Mouse (Mus musculus): ENCODE measurements around the gene Car14.
"Not testable (repeated sequence)": the region's sequence is repeated elsewhere in the genome, so short reads cannot be mapped to it uniquely, and the experiment has no call there.

The Car14 gene

DNA sequence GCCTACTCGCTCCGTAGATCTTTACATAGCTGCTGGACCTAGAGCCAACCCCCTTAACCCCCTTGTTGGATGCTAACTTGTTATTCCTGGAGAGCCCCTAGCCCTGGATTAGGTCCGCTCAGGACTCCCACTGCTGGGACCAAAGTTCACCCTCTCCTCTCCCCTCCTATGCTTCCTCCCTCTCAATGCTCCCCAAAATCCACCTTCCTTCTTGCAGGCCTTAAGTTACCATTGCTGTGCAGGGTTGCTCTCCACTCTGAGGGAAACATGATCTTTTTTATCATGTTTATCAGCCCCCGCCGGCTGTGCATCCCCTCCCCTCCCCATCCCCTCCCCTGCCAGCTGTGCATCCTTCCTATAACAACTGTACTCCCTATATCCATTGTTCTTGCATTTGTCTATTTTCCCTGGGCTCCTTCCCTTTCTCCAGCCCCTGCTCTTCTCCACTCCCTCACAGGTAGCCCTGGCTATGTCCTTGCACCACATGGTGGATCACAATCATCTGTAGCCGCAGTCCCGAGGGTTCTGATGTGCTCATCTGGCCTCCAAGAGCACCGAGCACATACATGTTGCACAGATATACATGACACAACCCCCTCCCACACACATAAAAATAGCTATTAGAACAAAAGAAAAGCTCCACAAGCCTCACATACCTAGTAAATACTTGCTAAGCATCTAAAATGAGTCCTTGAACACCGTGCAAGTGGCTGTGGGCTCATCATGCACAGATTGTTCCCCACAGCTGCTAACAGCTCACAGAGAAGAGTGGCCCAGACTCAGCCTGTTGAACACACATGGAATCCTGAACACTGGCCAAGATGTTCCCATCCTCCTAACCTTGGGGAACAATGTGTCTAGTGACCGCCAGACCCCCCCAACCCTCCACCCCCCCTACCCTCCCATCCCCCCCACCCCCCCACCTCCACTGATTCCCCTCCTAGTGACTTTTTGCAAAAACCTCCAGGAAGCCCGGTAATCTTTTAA lies 12.1 kb downstream of the Car14 start:
- no peak for DNase-seq (ENCODE audit: low spot score in 2 of 2)

DNA sequence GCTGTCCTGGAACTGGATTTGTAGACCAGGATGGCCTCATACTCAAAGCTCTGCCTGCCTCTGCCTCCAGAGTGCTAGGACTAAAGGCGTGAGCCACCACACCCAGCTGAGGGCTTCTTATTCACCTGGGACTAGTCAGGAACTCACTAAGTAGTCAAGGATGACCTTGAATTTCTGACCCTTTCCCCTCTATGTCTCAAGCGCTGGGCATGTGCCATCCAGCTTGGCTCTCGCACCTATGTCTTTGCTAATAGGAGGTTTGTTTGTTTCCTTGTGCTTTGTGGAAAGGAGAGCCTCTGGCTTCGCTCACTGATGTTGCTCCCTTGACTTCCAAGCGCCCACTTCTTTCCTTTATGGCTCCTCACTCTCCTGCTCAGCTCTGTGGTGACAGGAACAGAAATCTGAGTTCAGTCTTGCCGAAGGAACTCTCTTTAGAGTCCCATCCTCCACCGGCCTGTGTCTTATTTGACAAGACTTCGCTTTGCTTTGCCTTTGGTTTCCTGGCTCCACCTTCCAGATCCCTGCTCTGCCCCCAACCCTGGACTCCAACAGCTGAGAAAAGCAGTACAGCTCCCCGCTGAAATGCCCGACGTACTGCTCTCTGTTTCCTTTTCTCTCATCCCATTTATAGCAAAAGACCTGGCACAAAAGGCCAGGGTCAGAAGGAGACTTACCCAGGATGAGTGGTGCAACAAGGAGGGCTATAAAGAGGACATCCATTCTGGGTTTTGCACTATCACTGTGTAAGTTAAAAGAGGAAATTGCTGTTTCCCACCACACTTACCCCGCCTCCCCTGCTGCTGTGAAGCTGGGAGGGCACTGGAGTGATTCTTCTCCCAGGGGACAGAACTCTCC lies 13.1 kb downstream of the Car14 start, which contains the start of gene BC028528:
Gene BC028528, minus strand, starts transcription at position 795 of the 855 bp plus-strand sequence.
- DNase-seq (ENCODE audit: low spot score in 2 of 2) = no peak

DNA sequence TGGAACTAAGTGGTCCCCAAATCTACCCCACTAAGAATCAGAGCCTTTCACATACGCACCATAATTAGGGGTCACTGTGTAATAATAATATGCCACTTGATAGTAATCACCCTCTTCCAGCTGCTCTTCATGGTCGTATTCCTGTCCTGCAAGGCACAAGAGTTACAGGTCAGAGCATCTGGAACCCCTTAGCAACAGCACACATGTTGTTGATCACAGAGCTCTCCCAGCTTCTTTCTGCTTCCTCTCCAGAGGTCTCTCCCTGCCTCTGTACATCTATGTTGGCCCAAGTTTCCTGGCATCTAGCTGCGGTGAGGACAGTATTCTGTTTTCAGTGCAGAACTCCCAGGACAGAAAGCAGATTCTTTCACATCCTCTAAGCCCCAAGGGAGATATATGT lies 14.8 kb downstream of the Car14 start:
- no peak for DNase-seq (ENCODE audit: low spot score in 2 of 2)

DNA sequence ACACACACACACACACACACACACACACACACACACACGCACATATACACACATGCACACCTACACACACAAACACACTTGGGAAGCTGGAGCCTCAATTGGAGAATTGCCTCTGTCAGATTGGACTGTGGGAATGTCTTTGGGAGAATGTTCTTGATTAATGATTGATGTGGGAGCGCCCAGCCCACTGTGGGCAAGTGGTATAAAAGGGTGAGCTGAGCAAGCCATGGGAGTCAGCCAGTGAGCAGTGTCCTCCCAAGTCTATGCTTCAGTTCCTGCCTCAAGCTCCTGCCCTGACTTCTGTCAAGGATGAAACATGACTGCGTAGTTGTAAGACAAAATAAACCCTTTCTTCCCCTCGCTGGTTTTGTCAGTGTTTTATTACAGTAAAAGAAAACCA lies 16.9 kb downstream of the Car14 start:
- no peak for DNase-seq (ENCODE audit: low spot score in 2 of 2)

DNA sequence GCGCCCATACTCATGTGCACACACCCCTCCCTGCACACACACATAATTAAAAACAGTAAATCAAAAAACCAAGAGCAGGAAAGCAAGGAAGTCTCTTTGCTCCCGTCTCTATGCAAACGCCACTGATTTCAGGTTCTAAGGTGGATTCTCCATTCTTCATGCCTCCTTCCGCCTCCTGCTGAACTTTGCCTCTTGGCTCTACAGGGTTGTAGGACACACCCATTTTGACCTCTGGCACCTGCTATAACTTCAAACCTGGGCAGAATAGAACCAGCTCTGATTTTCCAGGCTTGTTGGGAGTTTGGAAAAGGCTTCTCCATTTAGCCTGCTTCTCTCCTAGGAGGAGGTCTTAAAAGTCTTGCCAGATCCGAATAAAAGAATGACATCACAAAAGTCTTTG lies 20.1 kb downstream of the Car14 start:
- DNase-seq (ENCODE audit: low spot score in 2 of 2) = no peak

DNA sequence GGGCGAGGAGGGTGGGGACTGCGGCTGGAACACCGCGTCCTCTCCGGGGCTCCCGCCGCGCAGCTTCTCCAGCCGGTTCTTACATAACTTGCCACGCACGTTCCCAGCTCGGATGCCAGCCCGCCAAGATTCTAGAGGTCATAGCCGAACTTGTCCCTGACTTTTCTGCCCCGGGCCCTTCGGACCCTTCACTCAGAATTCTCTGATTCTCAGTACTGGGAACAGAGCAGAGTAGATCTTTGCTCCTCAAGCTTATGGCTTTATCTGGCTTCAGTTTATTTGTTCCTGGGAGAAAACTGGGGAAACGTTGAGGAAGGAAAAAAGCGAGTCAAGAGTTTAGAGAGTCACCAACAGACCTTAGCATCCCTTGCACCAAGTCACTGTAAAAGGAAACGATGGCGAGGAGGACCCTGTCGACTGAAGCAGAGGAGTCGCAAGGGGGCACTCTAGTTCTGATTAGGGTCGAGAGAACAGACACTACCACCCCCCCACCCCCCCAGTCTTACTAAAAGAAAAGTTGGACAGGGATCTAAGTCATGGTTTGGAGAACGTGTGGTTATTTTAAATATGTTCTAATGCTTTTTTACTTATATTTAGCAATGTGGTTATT lies 21.6 kb downstream of the Car14 start:
- DNase-seq (ENCODE audit: low spot score in 2 of 2) = peak in 1 of 2 experiments; percentile 50

DNA sequence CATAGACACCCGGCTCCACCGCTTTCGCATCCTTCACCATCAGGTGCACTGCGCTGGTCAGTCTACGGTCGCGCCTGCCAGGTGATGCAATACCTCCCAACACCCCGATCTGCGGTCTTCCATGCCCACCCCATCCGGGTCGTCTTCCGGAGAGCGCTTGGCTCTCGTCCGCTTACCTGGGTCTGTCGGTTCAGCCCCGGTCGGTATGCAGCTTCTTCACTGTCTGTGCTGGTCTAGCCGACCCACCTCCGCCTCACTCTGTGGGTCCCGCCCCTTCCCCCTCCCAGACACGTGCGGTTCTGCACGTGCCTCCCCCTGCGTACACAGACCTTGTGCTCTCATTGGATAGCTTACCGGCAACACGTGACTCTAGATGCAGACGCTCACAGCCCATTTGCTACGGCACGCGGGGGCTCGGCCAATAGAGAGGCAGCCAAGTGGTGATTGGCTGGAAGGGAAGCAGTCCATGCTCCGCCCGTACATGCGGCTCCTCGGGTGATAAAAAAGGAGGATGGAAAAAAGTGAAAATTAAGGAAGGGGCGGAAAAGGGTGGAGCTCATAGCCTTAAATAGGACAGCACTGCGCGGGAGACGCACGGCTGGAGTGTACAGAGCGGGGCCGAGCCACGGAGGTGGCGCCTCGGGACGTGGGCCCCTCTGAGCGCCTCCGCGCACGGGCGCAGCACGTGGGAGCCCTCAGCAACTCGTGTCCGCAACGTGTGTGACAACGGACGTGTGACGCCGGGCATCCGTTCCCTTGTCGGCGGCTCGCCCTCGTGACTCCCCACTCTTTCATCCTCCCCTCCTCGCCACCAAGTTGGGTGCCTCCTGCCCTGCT lies 22.3 kb downstream of the Car14 start, which contains the start of gene Ciart:
Gene Ciart, minus strand, starts transcription at position 273 of the 837 bp plus-strand sequence.
- DNase-seq (ENCODE audit: low spot score in 2 of 2) = peak; percentile 87 to 93

DNA sequence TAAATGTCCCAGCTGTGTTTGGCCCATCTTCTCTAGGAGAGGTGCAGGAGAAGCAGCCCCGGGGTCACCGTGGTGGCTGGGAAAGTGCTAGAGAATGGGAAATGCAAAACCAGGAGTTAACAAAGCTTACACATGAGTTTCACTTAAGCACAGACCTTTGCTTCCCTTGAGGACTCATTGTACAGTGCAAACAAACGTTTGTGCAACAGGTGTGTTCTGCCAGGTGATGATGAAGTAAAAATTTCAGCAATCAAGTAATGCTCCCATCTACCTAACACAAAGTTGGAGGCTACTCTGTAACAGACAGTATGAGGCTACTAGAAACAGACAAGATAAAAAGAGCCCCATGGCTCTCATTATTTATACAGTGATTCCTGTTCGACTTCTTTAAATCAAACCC lies 25.4 kb downstream of the Car14 start:
- no peak for DNase-seq (ENCODE audit: low spot score in 2 of 2)

DNA sequence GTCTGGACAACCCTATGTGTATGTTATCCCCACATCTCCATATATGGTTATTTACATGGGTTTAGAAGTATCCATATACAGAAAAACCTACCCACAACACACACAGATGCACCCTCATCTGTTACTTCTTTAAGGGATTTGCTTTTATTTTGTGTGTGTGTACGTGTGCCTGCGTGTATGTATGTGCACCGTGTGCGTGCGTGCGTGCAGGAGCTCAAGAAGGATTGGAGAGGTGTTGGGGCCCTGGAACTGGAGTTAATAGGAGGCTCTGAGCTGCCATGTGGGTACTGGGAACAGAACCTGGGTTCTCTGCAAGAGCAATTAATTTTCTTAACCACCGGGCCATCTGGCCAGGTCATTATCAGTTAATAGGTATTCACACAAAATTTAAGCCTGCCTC lies 32.4 kb downstream of the Car14 start:
- no peak for DNase-seq (ENCODE audit: low spot score in 2 of 2)

DNA sequence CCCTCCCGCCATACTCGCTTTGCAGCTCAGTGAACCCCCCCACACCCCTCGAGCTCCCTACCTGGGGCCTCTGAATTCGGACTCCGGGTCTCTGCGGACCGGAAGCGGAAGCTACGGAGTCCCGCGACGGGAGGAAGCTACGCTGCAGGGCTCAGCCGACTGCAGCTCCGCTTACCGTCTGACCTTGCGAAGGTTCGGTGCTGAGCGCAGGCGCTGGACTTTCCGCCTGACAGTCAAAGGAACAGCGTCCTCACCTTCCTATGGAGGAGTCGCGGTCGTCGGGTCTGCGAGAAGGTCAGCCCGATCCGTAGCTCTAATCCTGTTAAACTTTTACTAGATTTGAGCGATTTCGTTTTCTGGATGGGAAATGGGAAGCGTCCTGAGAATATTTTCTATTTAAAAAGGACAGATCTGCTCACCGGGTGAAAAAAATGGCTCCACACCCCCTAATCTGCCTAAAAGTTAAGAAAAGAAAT lies 33.1 kb downstream of the Car14 start, which contains the start of gene Mrps21:
Gene Mrps21, minus strand, starts transcription at position 128 of the 476 bp plus-strand sequence.
- DNase-seq (ENCODE audit: low spot score in 2 of 2) = peak; percentile 73 to 79

DNA sequence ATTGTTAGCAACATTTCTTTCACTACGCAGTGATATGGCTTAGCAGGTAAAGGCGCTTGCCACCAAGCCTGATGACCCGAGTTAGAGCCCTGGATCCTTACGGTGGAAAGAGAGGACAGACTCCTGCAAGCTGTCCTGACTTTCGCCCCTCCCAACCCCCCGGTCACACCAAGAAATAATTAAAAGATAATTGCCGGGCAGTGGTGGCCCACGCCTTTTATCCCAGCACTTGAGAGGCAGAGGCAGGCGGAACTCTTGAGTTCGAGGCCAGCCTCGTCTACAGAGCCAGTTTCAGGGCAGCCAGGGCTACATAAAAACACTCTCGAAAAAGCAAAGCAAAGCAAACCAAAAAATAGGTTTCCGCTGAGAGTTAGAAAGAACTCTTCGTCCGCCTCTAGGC lies 33.5 kb downstream of the Car14 start:
- no peak for DNase-seq (ENCODE audit: low spot score in 2 of 2)

DNA sequence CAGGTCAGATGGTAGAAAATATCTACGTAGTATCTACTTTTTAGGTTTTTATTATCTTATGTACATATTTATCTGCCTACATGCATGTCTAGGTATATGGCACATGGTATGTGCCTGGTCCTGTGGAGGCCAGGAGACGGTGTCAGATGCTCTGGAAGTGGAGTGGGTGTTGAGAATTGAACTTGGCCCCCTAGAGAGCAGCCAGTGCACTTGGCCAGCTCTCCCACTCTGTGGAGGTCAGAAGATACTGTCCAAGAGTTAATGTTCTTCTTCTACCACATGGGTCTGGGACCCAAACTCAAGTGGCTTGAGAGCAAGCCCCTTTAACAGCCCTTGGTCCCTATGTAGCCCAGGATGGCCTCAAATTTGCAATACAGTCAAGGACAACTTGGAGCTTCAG lies 37.1 kb downstream of the Car14 start:
- DNase-seq (ENCODE audit: low spot score in 2 of 2) = no peak

DNA sequence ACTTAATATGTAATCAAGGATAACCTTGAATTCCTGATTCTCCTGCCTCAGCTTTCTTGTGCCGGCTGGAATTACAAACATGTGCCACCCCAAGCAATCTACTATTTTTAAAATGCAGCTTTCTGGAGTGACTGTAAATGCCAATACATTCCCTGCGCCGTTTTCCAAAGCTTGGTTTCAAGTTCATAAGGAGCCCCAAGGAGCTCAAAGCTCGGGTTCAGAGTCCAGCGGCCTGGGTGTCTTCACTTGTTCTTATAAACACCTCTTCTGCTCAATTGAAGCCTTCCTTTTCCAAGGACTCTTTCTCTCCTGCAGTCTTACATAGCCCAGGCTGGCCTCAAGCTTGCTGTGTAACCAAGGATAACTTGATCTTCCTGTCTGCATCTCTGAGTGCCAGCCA lies 38.4 kb downstream of the Car14 start:
- DNase-seq (ENCODE audit: low spot score in 2 of 2) = no peak

DNA sequence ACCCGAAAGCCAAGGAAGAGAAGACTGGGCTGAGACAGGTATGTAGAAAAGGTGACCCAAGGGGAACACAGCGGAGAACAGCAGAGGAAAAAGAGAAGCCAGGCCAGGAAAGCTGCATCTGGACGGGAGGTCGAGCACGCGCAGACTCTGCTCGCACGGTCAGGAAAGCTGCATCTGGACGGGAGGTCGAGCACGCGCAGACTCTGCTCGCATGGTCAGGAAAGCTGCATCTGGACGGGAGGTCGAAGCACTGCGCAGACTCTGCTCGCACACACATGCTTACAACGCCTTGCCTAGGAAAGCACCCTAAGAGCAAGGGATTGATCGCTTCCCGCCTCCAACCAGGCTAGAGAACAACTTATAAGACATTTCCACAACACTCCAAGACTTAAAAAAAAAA lies 38.9 kb downstream of the Car14 start:
- DNase-seq (ENCODE audit: low spot score in 2 of 2) = no peak

DNA sequence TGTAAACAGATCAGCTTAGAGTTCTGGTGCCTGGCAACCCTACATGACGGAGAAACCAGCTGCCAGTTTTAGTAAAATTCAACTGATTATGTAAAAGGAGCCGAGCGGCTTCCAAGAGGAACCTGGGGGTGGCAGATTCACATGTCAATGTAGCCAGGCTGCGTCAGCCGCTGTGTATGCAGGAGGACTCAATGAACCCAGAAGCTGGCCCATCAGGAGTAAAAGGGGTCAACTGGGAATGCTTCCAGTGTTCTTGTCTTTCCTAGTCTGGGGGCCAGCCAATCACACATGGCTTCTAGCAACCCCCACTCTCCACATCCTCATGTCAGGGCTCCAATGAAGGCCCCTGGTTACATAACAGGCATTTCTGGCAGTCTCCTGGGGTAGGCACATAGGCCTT lies 39.4 kb downstream of the Car14 start:
- DNase-seq (ENCODE audit: low spot score in 2 of 2) = no peak

DNA sequence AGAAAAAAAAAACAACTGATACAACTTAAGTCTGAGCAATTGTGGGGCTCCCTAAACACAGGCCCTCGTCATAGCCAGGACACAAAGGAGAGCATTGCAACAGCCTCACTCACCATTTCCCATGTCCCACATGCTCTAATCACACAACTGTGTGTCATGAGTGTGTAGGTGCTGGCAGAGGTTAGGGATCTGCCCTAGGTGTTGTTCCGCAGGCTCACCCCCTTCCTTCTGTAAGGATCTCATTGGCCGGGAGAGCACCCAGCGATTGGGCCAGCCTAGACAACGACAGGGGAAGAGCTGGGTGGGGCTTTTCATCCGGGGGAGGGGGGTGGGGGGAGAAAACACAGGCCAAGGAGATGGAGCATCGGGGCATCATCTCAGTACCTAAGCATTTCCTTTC lies 40.9 kb downstream of the Car14 start:
- DNase-seq (ENCODE audit: low spot score in 2 of 2) = no peak

DNA sequence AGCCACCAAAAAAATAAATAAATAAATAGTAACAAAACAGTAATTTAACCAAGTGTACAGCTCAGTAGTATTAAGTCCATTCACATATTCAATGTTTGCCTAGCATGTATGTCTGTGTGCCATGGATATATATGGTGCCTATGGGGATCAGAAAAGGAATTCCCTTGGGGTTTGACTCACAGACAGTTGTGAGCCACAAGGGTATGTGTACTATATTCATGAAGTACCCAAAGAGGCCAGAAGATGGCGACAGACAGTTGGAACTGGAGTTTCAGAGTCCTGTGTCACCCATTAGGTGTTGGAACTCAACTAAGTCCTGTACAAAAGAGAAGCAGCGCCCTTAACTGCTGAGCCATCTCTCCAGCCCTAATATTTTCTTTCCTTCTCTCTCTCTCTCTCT lies 42.7 kb downstream of the Car14 start:
- DNase-seq (ENCODE audit: low spot score in 2 of 2) = peak in 1 of 2 experiments; percentile 16

DNA sequence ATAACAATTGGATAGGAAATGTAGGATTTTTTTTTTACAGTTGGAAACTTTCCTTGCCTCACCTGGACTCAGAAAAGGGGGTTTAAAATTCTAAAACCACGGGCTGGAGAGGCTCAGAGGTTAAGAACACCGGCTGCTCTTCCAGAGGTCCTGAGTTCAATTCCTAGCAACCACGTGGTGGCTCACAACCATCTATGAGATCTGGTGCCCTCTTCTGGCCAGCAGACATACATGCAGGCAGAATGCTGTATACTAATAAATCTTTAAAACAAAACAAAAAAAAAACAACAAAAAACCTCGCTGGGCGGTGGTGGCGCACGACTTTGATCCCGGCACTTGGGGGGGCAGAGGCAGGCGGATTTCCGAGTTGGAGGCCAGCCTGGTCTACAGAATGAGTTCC lies 43.3 kb downstream of the Car14 start:
- DNase-seq (ENCODE audit: low spot score in 2 of 2) = no peak

DNA sequence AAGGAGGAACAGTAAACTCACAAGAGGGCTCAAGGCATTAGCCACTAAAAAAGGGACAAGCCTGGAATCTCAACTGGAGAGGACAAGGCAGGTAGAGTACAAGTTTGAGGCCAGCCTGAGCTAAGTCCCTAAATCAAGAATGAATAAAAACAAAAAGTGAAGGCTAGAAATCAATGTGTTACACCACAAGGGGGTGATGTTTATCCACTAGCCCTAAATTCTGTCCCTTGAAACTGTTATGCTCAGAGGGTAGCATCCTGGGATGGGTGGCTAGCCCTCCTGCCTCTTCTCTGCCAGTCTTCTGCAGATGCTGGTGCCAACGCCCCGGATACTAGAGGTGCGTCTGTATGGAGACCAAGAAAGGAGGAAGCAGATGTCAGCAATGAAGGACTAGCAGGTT lies 44.2 kb downstream of the Car14 start:
- no peak for DNase-seq (ENCODE audit: low spot score in 2 of 2)

DNA sequence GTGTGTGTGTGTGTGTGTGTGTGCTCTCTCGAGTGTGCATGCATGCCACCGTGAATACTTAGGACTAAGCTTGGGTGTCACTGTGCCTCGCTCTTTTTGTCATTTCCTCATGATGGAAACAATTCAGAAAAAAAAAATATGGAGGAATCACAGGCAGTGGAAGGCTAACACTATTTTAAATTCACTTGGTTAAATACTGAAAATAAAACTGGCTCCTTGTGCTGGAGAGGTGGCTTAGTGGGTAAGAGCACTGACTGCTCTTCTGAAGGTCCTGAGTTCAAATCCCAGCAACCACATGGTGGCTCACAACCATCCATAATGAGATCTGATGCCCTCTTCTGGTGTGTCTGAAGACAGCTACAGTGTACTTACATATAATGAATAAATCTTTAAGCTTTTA lies 46.2 kb downstream of the Car14 start:
- DNase-seq (ENCODE audit: low spot score in 2 of 2) = not testable (repeated sequence)

DNA sequence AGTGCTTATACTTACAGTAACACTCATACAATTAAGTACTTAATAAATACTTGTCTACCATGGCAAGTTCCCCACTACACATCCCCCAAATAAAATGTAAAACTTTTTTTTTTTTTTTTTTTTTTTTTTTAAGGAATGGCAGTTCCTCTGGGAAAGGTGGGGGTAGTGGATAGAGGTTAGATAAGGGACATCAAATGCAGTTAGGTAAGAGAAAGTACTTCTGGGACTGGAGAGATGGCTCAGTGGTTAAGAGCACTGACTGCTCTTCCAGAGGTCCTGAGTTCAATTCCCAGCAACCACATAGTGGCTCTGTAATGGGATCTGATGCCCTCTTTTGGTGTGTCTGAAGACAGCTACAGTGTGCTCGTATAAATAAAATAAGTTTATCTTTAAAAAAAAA lies 47.4 kb downstream of the Car14 start:
- DNase-seq (ENCODE audit: low spot score in 2 of 2) = not testable (repeated sequence)
